In the genomic region with DNA sequence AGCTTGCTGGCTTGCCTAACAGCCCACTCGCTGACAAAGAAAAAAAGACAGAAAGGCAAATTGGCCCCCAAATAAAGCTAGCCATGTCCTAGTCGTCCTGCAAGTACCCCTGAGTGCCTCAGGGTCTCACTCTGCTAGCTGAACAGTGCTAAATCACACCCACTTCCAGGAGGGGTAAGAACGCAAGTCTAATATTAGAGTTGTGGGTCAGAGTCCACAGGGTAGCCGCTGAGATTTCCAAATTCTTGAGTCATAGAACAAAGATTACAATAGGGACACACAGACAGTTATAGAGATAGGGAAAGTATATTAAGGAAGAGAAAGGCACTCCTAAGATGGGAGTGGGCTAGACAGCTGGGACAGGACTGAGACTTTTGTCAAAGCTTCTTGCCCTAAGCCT, we compare ENCODE assay signal across 9 mouse cellular contexts. TPM values are rescaled to one million over a fixed set of nuclear protein-coding genes. Genes with fewer than 3 reads are reported as not detected.
DNase-seq lines count a peak whose midpoint lies in the region; ATAC-seq and TF ChIP-seq lines count a peak whose summit lies in the region.
"Had no signal": no experiment of that assay in that cellular context is flagged by ENCODE, and none has a peak within 500 bp of the region (broad histone marks: within the 10 kb centered on the region; RNA-seq: fewer than 3 reads in every experiment).

No protein-coding gene starts in this region.

- peak overlapping the region; percentile 18; the same call in 1 of the 2 replicates for H3K4me2 ChIP-seq in lung, embryonic 16.5 days (ENCODE audit: low read depth, low read length)
- peak overlapping the region; percentile 30; the same call in 1 of the 2 replicates for H3K4me2 ChIP-seq in limb, embryonic 11.5 days (ENCODE audit: low read depth, severe bottlenecking)
- peak overlapping the region; percentile 23; the same call in 1 of the 2 replicates for H3K4me2 ChIP-seq in stomach, embryonic 16.5 days (ENCODE audit: low read depth, low read length)

- H3K27ac ChIP-seq in gastrocnemius, adult 2 months = peak overlapping the region; percentile 90
- H3K27ac ChIP-seq in lung, embryonic 16.5 days (ENCODE audit: low read length) = peak overlapping the region; percentile 84
- peak overlapping the region; percentile 66 for H3K27ac ChIP-seq in limb, embryonic 11.5 days (replicated peaks; ENCODE audit: low read depth, low read length)
- peak overlapping the region; percentile 70 for H3K27ac ChIP-seq in stomach, embryonic 16.5 days (ENCODE audit: low read length)
- H3K27ac ChIP-seq: liver, embryonic 14.5 days had no signal

- WGBS in lung, embryonic 16.5 days = 48% methylated on average over 4 of the region's 4 CpGs
- 27% methylated on average over 4 of the region's 4 CpGs for WGBS in limb, embryonic 11.5 days
- WGBS in stomach, embryonic 16.5 days = 30% methylated on average over 4 of the region's 4 CpGs

- TF ChIP-seq CTCF in gastrocnemius, adult 2 months (IDR thresholded peaks at IDR 0.05) = no peak

- H3K4me3 ChIP-seq in gastrocnemius, adult 2 months = peak overlapping the region; percentile 45
- H3K4me3 ChIP-seq in lung, embryonic 16.5 days (ENCODE audit: low read length) = no peak overlapping the region
- H3K4me3 ChIP-seq in limb, embryonic 11.5 days (ENCODE audit: low read depth, low read length) = no peak overlapping the region
- no peak overlapping the region for H3K4me3 ChIP-seq in stomach, embryonic 16.5 days (replicated peaks; ENCODE audit: low read length)

- no peak for DNase-seq in gastrocnemius, adult 2 months
- no peak for DNase-seq in gastrocnemius, postnatal 10 days
- DNase-seq in lung, postnatal 36 days = no peak
- no peak for DNase-seq in limb, embryonic 11.5 days (ENCODE audit: low spot score)
- no peak for DNase-seq in layer of hippocampus, adult 11-12 months (ENCODE audit: low spot score)
- no peak for DNase-seq in layer of hippocampus, postnatal 36 days

- H3K9ac ChIP-seq in lung, embryonic 16.5 days (ENCODE audit: low read length) = peak overlapping the region; percentile 10; the same call in 1 of the 2 replicates
- no peak overlapping the region; the same call in 1 of the 2 replicates for H3K9ac ChIP-seq in limb, embryonic 11.5 days (ENCODE audit: low read length)
- H3K9ac ChIP-seq in stomach, embryonic 16.5 days (ENCODE audit: low read length) = peak overlapping the region; percentile 41; the same call in 1 of the 2 replicates
- H3K9ac ChIP-seq: liver, embryonic 14.5 days had no signal

- intact Hi-C loops in gastrocnemius, adult 2 months (cut with DNase I) = no loop called here

- peaks cover 41% of the 10 kb centered on the region for H3K4me1 ChIP-seq in lung, embryonic 16.5 days (replicated peaks; ENCODE audit: control insufficient read depth, insufficient read depth, low read length)
- peaks cover 64% of the 10 kb centered on the region for H3K4me1 ChIP-seq in limb, embryonic 11.5 days (ENCODE audit: control insufficient read depth, insufficient read depth, low read length)
- peaks cover 65% of the 10 kb centered on the region for H3K4me1 ChIP-seq in stomach, embryonic 16.5 days (ENCODE audit: control insufficient read depth, insufficient read depth, low read length)

- no peaks in the 10 kb centered on the region for H3K27me3 ChIP-seq in lung, embryonic 16.5 days (ENCODE audit: control insufficient read depth, insufficient read depth, low read depth, low read length)
- H3K27me3 ChIP-seq in limb, embryonic 11.5 days (ENCODE audit: control insufficient read depth, insufficient read depth, low read length) = no peaks in the 10 kb centered on the region
- no peaks in the 10 kb centered on the region for H3K27me3 ChIP-seq in stomach, embryonic 16.5 days (ENCODE audit: control insufficient read depth, insufficient read depth, low read length)

- no peaks in the 10 kb centered on the region for H3K36me3 ChIP-seq in lung, embryonic 16.5 days (ENCODE audit: control insufficient read depth, insufficient read depth, low read length)
- H3K36me3 ChIP-seq in limb, embryonic 11.5 days (ENCODE audit: control insufficient read depth, insufficient read depth, low read length) = no peaks in the 10 kb centered on the region
- no peaks in the 10 kb centered on the region for H3K36me3 ChIP-seq in stomach, embryonic 16.5 days (ENCODE audit: control insufficient read depth, insufficient read depth, low read length)

- no peaks in the 10 kb centered on the region for H3K9me3 ChIP-seq in lung, embryonic 16.5 days (ENCODE audit: control insufficient read depth, low read length)
- H3K9me3 ChIP-seq in limb, embryonic 11.5 days (ENCODE audit: control insufficient read depth, low read length) = no peaks in the 10 kb centered on the region
- no peaks in the 10 kb centered on the region for H3K9me3 ChIP-seq in stomach, embryonic 16.5 days (replicated peaks; ENCODE audit: control insufficient read depth, low read length)

- ATAC-seq in lung, embryonic 16.5 days (ENCODE audit: low read depth) = no peak
- ATAC-seq in limb, embryonic 11.5 days (ENCODE audit: insufficient number of reproducible peaks, low FRiP score, low TSS enrichment, low read depth) = no peak
- ATAC-seq in stomach, embryonic 16.5 days (ENCODE audit: insufficient read depth, low FRiP score) = no peak; the same call in 1 of the 2 replicates

RNA-seq across cellular contexts. Expression of gene Lrig1, which starts 51.5 kb away (rescaled TPM):
- 10 to 100 TPM; 38.9 to 57.9 TPM for total RNA-seq in gastrocnemius, adult 2 months (2021)
- total RNA-seq in gastrocnemius, postnatal 10 days (2021) = 10 to 100 TPM; 52.1 to 54.0 TPM
- 7.7 and 9.7 TPM in 2 replicates for polyA plus RNA-seq in lung, embryonic 16.5 days (2015; fragmentation: Nextera tagmentation; extraction: Ambion mirVana)
- polyA plus RNA-seq in limb, embryonic 11.5 days (2014; fragmentation: Nextera tagmentation; extraction: Ambion mirVana) = 21.8 and 23.5 TPM in 2 replicates
- polyA plus RNA-seq in stomach, embryonic 16.5 days (2015; fragmentation: Nextera tagmentation; extraction: Ambion mirVana) = 18.3 and 24.0 TPM in 2 replicates
- total RNA-seq in layer of hippocampus, postnatal 36 days (2021) = 10 to 100 TPM; 27.0 to 27.8 TPM
